Mouse (Mus musculus): ENCODE measurements around the gene Acad8.

DNA sequence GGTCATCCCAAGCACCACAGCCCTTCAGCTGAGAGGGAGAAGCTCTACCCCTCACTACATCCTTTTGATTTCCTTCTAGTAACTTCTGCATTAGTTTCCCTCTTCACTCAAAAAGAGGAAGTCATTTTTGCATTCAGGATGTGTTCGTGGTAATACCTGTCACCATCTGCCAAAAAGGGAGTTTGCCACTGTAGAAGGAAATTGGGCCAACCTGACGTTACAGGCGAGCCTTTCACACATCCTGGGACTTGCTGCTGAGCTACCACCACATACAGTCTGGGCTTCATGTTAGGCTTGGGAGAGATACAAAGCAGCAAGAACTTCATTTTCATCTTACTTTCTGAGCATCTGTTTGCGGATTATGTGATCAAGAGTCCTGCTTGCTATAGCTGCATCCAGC is 24.3 kb upstream of the Acad8 start:
- TF ChIP-seq CTCF (IDR thresholded peaks at IDR 0.05; ENCODE audit: low read depth, low read length) = no peak
- no peak for TF ChIP-seq POLR2A (IDR thresholded peaks at IDR 0.05; ENCODE audit: borderline replicate concordance, low read depth, low read length)
